Mouse (Mus musculus) bone marrow macrophage, adult 2 months (primary cell): ENCODE data around the gene Dapk3.

ENCODE experiments used
- CTCF ChIP-seq: IDR thresholded peaks from 2 replicates; pipeline ENCODE4 v1.5.1; 2012; ENCODE audit warnings: low read depth, mild to moderate bottlenecking, low read length, moderate library complexity
- POLR2A ChIP-seq: IDR thresholded peaks from 2 replicates; pipeline ENCODE4 v1.6.1; 2012; ENCODE audit warnings: mild to moderate bottlenecking, low read depth, low read length, borderline replicate concordance

- TF ChIP-seq POLR2A (no peak), CTCF (no peak)
Observed at GRCm38 (mm10) chr10:81154736-81155135, 28.1 kb upstream of the Dapk3 start.
